Mouse (Mus musculus) kidney, embryonic 15.5 days (tissue): Measurements from ENCODE around the gene Tie1. TPM values are rescaled to one million over a fixed set of nuclear protein-coding genes. Genes with fewer than 3 reads are reported as not detected.
"Not testable (repeated sequence)": the region's sequence is repeated elsewhere in the genome, so short reads cannot be mapped to it uniquely, and the experiment has no call there.

ENCODE experiments used
- ATAC-seq: fragments of 200-750 bp; cut with Nextera tagmentation; replicated peaks from 2 replicates; pipeline ENCODE4 v1.8.0; 2017; ENCODE audit warnings: moderate TSS enrichment; ENCODE audit not compliant: low FRiP score
- H3K27ac ChIP-seq: fragments of 300-500 bp; sonication (generic); 2 replicates; pipeline ENCODE4 v1.5.1; 2015; ENCODE audit warnings: mild to moderate bottlenecking, inconsistent platforms
- H3K27me3 ChIP-seq: fragments of 300-500 bp; sonication (generic); 2 replicates; pipeline ENCODE4 v1.6.1; 2015; ENCODE audit warnings: inconsistent platforms
- H3K36me3 ChIP-seq: fragments of 300-500 bp; sonication (generic); 2 replicates; pipeline ENCODE4 v1.6.1; 2015; ENCODE audit warnings: inconsistent platforms
- H3K4me1 ChIP-seq: fragments of 300-500 bp; sonication (generic); 2 replicates; pipeline ENCODE4 v1.6.1; 2015; ENCODE audit warnings: inconsistent platforms
- H3K4me2 ChIP-seq: fragments of 300-500 bp; sonication (generic); 2 replicates; pipeline ENCODE4 v1.6.1; 2015; ENCODE audit warnings: moderate library complexity, mild to moderate bottlenecking, inconsistent platforms
- H3K4me3 ChIP-seq: fragments of 300-500 bp; sonication (generic); replicated peaks from 2 replicates; pipeline ENCODE4 v1.5.1; 2015; ENCODE audit warnings: mild to moderate bottlenecking, inconsistent platforms
- H3K9ac ChIP-seq: fragments of 300-500 bp; sonication (generic); 2 replicates; pipeline ENCODE4 v1.6.1; 2015; ENCODE audit warnings: mild to moderate bottlenecking, inconsistent platforms
- H3K9me3 ChIP-seq: fragments of 300-500 bp; sonication (generic); replicated peaks from 2 replicates; pipeline ENCODE4 v1.6.1; 2016; ENCODE audit warnings: inconsistent platforms
- WGBS: fragments of 180-500 bp; shearing (Covaris S2); methylation state at CpG from one replicate; pipeline ENCODE4 v1.1.7; 2015; ENCODE audit warnings: mixed read lengths; 5-methylcytosine and 5-hydroxymethylcytosine counted together
- polyA plus RNA-seq: library from polyadenylated mRNA; unstranded; fragments of >200 nt; fragmentation: Nextera tagmentation; extraction: Ambion mirVana; gene quantifications from 2 replicates; pipeline ENCODE4 v1.2.1, GENCODE M21; 2015

Gene Tie1
- polyA plus RNA-seq, 1 experiment from 2014 or later = 53.8 TPM

- WGBS = 73% methylated on average over 5 of the region's 5 CpGs
- Histone ChIP-seq H3K4me3 (no peak overlapping the region), H3K9me3 (no peaks in the 10 kb centered on the region), H3K4me2 (no peak overlapping the region), H3K36me3 (no peaks in the 10 kb centered on the region), H3K9ac (no peak overlapping the region), H3K27me3 (peaks cover 5% of the 10 kb centered on the region; the same call in 1 of the 2 replicates), H3K4me1 (peaks cover 12% of the 10 kb centered on the region), H3K27ac (no peak overlapping the region)
- no peak for ATAC-seq
Observed at GRCm38 (mm10) chr4:118518208-118518607, 28.3 kb upstream of the Tie1 start.

GRCm38 (mm10) chr4:118517497-118518146 lies 27.8 kb upstream of the Tie1 start:
- no peaks in the 10 kb centered on the region for H3K9me3 ChIP-seq
- no peak overlapping the region for H3K27ac ChIP-seq
- H3K36me3 ChIP-seq = no peaks in the 10 kb centered on the region
- 40% methylated on average over 16 of the region's 16 CpGs for WGBS
- peaks cover 12% of the 10 kb centered on the region for H3K4me1 ChIP-seq
- H3K27me3 ChIP-seq = peaks cover 5% of the 10 kb centered on the region; the same call in 1 of the 2 replicates
- H3K4me2 ChIP-seq = 0 out of 2 replicates have a peak overlapping the region, but pooled peaks have one; percentile 5
- H3K9ac ChIP-seq = no peak overlapping the region
- ATAC-seq = 0 out of 2 replicates have a peak, but pooled peaks have one; percentile 36
- H3K4me3 ChIP-seq = no peak overlapping the region

GRCm38 (mm10) chr4:118516699-118517496 lies 27.0 kb upstream of the Tie1 start:
- Histone ChIP-seq H3K27ac (no peak overlapping the region), H3K9ac (no peak overlapping the region), H3K4me2 (0 out of 2 replicates have a peak overlapping the region, but pooled peaks have one; percentile 5), H3K36me3 (no peaks in the 10 kb centered on the region), H3K4me1 (peaks cover 12% of the 10 kb centered on the region), H3K4me3 (no peak overlapping the region), H3K27me3 (peaks cover 5% of the 10 kb centered on the region; the same call in 1 of the 2 replicates), H3K9me3 (no peaks in the 10 kb centered on the region)
- ATAC-seq = peak; percentile 46; the same call in 1 of the 2 replicates
- WGBS = 26% methylated on average over 20 of the region's 20 CpGs

GRCm38 (mm10) chr4:118509050-118509449 lies 19.2 kb upstream of the Tie1 start:
- no peak for ATAC-seq
- no peaks in the 10 kb centered on the region for H3K36me3 ChIP-seq
- 0 out of 2 replicates have a peak, but pooled peaks cover 5% of the 10 kb centered on the region for H3K4me1 ChIP-seq
- H3K4me3 ChIP-seq = no peak overlapping the region
- no peak overlapping the region for H3K9ac ChIP-seq
- H3K27me3 ChIP-seq = no peaks in the 10 kb centered on the region
- no peak overlapping the region for H3K4me2 ChIP-seq
- no peaks in the 10 kb centered on the region for H3K9me3 ChIP-seq
- H3K27ac ChIP-seq = no peak overlapping the region
- WGBS = 14% methylated on average over 6 of the region's 6 CpGs

- H3K9me3 ChIP-seq, H3K4me3 ChIP-seq, H3K9ac ChIP-seq, H3K27me3 ChIP-seq, ATAC-seq, H3K4me1 ChIP-seq, H3K36me3 ChIP-seq, H3K4me2 ChIP-seq, H3K27ac ChIP-seq: not testable (repeated sequence)
- WGBS = 83% methylated on average over 1 of the region's 1 CpGs
Observed at GRCm38 (mm10) chr4:118507171-118507570, 17.3 kb upstream of the Tie1 start.

GRCm38 (mm10) chr4:118505551-118505950 lies 15.7 kb upstream of the Tie1 start:
- 65% methylated on average over 3 of the region's 3 CpGs for WGBS
- H3K27ac ChIP-seq = no peak overlapping the region
- no peaks in the 10 kb centered on the region for H3K27me3 ChIP-seq
- H3K4me1 ChIP-seq = 0 out of 2 replicates have a peak, but pooled peaks cover 5% of the 10 kb centered on the region
- H3K9ac ChIP-seq = no peak overlapping the region
- no peaks in the 10 kb centered on the region for H3K36me3 ChIP-seq
- H3K4me3 ChIP-seq = no peak overlapping the region
- no peak overlapping the region for H3K4me2 ChIP-seq
- H3K9me3 ChIP-seq = no peaks in the 10 kb centered on the region
- no peak for ATAC-seq

- Histone ChIP-seq H3K4me3 (no peak overlapping the region), H3K9ac (no peak overlapping the region), H3K4me2 (no peak overlapping the region), H3K27me3 (no peaks in the 10 kb centered on the region), H3K4me1 (no peaks in the 10 kb centered on the region), H3K27ac (no peak overlapping the region), H3K9me3 (no peaks in the 10 kb centered on the region), H3K36me3 (no peaks in the 10 kb centered on the region)
- ATAC-seq = no peak
- 57% methylated on average over 9 of the region's 9 CpGs for WGBS
Observed at GRCm38 (mm10) chr4:118500792-118501191, 10.9 kb upstream of the Tie1 start.

- H3K27me3 ChIP-seq = no peaks in the 10 kb centered on the region
- H3K27ac ChIP-seq = no peak overlapping the region
- no peak overlapping the region for H3K4me3 ChIP-seq
- 28% methylated on average over 6 of the region's 6 CpGs for WGBS
- no peak overlapping the region for H3K4me2 ChIP-seq
- H3K9me3 ChIP-seq = no peaks in the 10 kb centered on the region
- H3K36me3 ChIP-seq = no peaks in the 10 kb centered on the region
- no peaks in the 10 kb centered on the region for H3K4me1 ChIP-seq
- no peak for ATAC-seq
- no peak overlapping the region for H3K9ac ChIP-seq
Observed at GRCm38 (mm10) chr4:118500171-118500724, 10.4 kb upstream of the Tie1 start.

- Histone ChIP-seq H3K9ac (no peak overlapping the region), H3K27me3 (no peaks in the 10 kb centered on the region), H3K4me2 (no peak overlapping the region), H3K36me3 (no peaks in the 10 kb centered on the region), H3K4me1 (peaks cover 11% of the 10 kb centered on the region), H3K4me3 (no peak overlapping the region), H3K9me3 (no peaks in the 10 kb centered on the region), H3K27ac (no peak overlapping the region)
- WGBS = 90% methylated on average over 10 of the region's 10 CpGs
- no peak for ATAC-seq
Observed at GRCm38 (mm10) chr4:118490461-118490860, 600 bp upstream of the Tie1 start.

- Histone ChIP-seq H3K4me2 (no peak overlapping the region), H3K4me1 (0 out of 2 replicates have a peak, but pooled peaks cover 7% of the 10 kb centered on the region), H3K4me3 (no peak overlapping the region), H3K9me3 (no peaks in the 10 kb centered on the region), H3K27ac (no peak overlapping the region), H3K27me3 (no peaks in the 10 kb centered on the region), H3K9ac (no peak overlapping the region), H3K36me3 (no peaks in the 10 kb centered on the region)
- ATAC-seq = peak; percentile 42; the same call in 1 of the 2 replicates
- WGBS = 53% methylated on average over 15 of the region's 15 CpGs
Observed at GRCm38 (mm10) chr4:118476773-118477530, 12.9 kb downstream of the Tie1 start.

- Histone ChIP-seq H3K4me3 (no peak overlapping the region), H3K9ac (no peak overlapping the region), H3K27ac (no peak overlapping the region), H3K36me3 (no peaks in the 10 kb centered on the region), H3K27me3 (no peaks in the 10 kb centered on the region), H3K4me2 (no peak overlapping the region), H3K9me3 (no peaks in the 10 kb centered on the region), H3K4me1 (peaks cover 13% of the 10 kb centered on the region; the same call in 1 of the 2 replicates)
- WGBS = 90% methylated on average over 11 of the region's 11 CpGs
- ATAC-seq = no peak
Observed at GRCm38 (mm10) chr4:118472687-118473086, 17.2 kb downstream of the Tie1 start.
